Mouse (Mus musculus): Measurements from ENCODE around the gene Crabp1.

GRCm38 (mm10) chr9:54752944-54753295 lies 11.6 kb upstream of the Crabp1 start:
- TF ChIP-seq CTCF (IDR thresholded peaks at IDR 0.05; ENCODE audit: borderline replicate concordance, control insufficient read depth, extremely low read depth, insufficient read depth, low read length, poor library complexity), result no peak
- TF ChIP-seq POLR2A (IDR thresholded peaks at IDR 0.05; ENCODE audit: control insufficient read depth, extremely low read depth, insufficient read depth, low read length, poor library complexity), result no peak
